Mouse (Mus musculus): Measurements from ENCODE around the gene Arvcf. TPM values are rescaled to one million over a fixed set of nuclear protein-coding genes. Genes with fewer than 3 reads are reported as not detected.

Arvcf gene
- polyA plus RNA-seq, 1 experiment from 2014 or later = 33.0 TPM

DNA sequence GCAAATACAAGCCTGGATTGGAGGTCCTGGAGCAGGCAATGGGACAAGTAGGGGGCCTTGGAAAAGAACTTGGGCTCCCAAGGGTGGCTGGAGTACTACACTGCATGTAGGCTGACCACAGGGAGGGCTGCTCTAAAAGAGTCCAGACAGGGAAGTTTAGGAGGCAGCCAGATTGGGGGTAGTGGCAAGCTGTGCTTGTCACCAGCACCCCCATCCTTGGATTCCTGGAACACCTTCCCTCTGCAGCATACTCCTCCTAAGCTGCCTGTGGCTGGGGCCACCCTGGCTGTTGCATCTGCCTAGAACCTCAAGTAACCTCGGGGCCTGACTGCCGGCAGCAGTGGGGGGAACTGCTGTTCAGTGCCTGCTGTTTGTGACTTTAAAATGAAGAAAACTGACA is 57.9 kb downstream of the Arvcf start:
- WGBS = 70% methylated on average over 2 of the region's 2 CpGs
- peaks cover 74% of the 10 kb centered on the region for H3K36me3 ChIP-seq (ENCODE audit: control insufficient read depth, insufficient read depth, low read length)
- H3K27ac ChIP-seq (ENCODE audit: low read depth) = no peak overlapping the region
- DNase-seq (ENCODE audit: low spot score) = no peak
- no peaks in the 10 kb centered on the region for H3K27me3 ChIP-seq (replicated peaks; ENCODE audit: control insufficient read depth, insufficient read depth, low read length)
- no peak overlapping the region for H3K4me3 ChIP-seq (ENCODE audit: low read depth, low read length)
- H3K4me1 ChIP-seq (replicated peaks; ENCODE audit: control insufficient read depth, insufficient read depth, low read length) = peaks cover 2% of the 10 kb centered on the region
- no peak for ATAC-seq (replicated peaks; ENCODE audit: low FRiP score, low TSS enrichment, low read depth)
- no peaks in the 10 kb centered on the region for H3K9me3 ChIP-seq (ENCODE audit: control insufficient read depth, low read length)
- H3K4me2 ChIP-seq (ENCODE audit: low read length) = no peak overlapping the region
- H3K9ac ChIP-seq (ENCODE audit: low read length) = no peak overlapping the region

DNA sequence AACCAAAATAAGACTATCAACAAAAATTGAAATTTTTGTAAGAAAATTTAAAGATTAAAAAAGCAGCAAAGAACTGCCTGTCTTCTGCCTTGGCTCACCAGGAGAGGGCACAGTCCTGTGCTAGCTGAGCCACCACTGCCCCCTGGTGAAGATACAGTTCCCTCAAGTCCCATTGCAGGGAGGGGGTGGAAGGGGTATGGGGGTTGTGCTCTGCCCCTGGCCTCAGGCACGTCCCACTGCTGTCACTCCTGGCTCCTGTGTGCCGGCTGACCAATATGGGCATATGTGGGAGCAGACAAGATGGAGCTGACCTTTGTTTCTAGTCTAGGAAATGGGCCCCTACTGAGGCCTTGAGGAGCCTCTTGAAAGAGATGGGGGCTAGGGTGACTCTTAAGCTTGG is 58.3 kb downstream of the Arvcf start:
- no peak overlapping the region for H3K4me3 ChIP-seq (ENCODE audit: low read depth, low read length)
- DNase-seq (ENCODE audit: low spot score) (no peak), ATAC-seq (replicated peaks; ENCODE audit: low FRiP score, low TSS enrichment, low read depth) (peak; percentile 57)
- H3K9ac ChIP-seq (ENCODE audit: low read length) = no peak overlapping the region
- no peaks in the 10 kb centered on the region for H3K27me3 ChIP-seq (replicated peaks; ENCODE audit: control insufficient read depth, insufficient read depth, low read length)
- H3K9me3 ChIP-seq (ENCODE audit: control insufficient read depth, low read length) = no peaks in the 10 kb centered on the region
- peaks cover 75% of the 10 kb centered on the region for H3K36me3 ChIP-seq (ENCODE audit: control insufficient read depth, insufficient read depth, low read length)
- WGBS = 20% methylated on average over 2 of the region's 2 CpGs
- no peaks in the 10 kb centered on the region for H3K4me1 ChIP-seq (replicated peaks; ENCODE audit: control insufficient read depth, insufficient read depth, low read length)
- no peak overlapping the region for H3K4me2 ChIP-seq (ENCODE audit: low read length)
- no peak overlapping the region for H3K27ac ChIP-seq (ENCODE audit: low read depth)

DNA sequence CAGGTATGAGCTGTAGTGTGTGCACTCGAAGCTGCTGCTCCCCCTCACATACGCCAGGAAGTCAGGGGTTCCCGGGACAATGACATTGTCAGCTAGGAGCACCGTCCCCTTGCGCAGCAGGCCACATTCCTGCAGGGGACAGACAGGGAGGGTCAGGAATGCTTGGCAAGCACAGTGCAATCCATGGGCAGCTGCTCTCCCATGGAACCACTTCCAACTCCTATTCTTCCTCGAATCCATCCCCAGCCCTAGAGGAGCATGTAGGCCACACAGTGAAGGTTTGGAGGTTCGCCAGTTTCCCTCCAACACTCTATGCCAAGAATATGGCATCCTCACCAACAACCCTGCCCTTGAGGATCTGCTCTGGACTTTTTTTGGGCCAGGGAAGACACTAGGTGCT is 59.9 kb downstream of the Arvcf start:
- DNase-seq (ENCODE audit: low spot score) (no peak), ATAC-seq (replicated peaks; ENCODE audit: low FRiP score, low TSS enrichment, low read depth) (no peak)
- H3K27me3 ChIP-seq (replicated peaks; ENCODE audit: control insufficient read depth, insufficient read depth, low read length) = no peaks in the 10 kb centered on the region
- H3K9me3 ChIP-seq (ENCODE audit: control insufficient read depth, low read length) = no peaks in the 10 kb centered on the region
- H3K4me2 ChIP-seq (ENCODE audit: low read length) = no peak overlapping the region
- no peak overlapping the region for H3K4me3 ChIP-seq (ENCODE audit: low read depth, low read length)
- 75% methylated on average over 7 of the region's 7 CpGs for WGBS
- no peak overlapping the region for H3K9ac ChIP-seq (ENCODE audit: low read length)
- no peak overlapping the region for H3K27ac ChIP-seq (ENCODE audit: low read depth)
- H3K36me3 ChIP-seq (ENCODE audit: control insufficient read depth, insufficient read depth, low read length) = peaks cover 69% of the 10 kb centered on the region
- H3K4me1 ChIP-seq (replicated peaks; ENCODE audit: control insufficient read depth, insufficient read depth, low read length) = no peaks in the 10 kb centered on the region

DNA sequence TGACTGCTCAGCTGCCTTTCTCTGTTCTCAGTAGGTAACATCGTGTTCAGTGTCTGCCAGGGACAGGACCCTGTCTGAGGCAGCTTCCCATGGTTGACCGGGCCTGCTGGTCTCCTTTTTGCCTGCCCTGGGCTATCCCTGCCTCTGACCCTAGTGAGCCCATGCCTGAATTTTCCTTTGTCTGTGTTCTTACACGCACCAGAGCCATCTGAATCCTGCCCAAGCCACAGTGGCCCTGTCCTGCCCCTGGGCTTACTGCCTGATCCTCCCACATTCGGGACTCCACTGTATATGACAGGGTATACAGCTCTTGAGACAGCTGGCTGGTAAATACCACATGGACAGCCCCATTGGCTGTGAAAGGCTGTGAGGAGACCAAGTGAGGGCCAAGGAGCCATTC is 61.8 kb downstream of the Arvcf start:
- ATAC-seq (replicated peaks; ENCODE audit: low FRiP score, low TSS enrichment, low read depth) = no peak

DNA sequence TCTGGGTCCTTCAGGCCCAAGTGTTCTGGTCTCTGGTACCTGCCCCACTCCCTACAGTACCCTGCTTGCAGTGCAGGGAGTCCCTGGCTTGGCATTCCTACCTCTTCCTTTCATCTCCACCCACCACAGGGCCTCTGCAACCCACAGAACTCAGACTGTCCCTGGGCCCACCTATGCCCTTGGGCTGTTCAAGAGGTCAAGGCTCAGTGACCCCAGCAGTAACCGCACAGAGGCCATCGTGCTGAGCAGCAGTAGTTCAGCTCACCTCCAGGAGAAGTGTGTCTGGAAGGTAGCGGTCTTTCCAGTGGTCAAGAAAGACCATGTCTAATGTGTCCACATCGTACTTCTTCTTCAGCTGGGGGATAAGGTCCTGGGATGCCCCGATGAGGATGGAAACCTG is 62.4 kb downstream of the Arvcf start:
- WGBS = 87% methylated on average over 5 of the region's 5 CpGs
- peaks cover 55% of the 10 kb centered on the region for H3K36me3 ChIP-seq (ENCODE audit: control insufficient read depth, insufficient read depth, low read length)

More for the DNA sequence above, 61.8 kb downstream of the Arvcf start:
- 70% methylated on average over 4 of the region's 4 CpGs for WGBS
- H3K27ac ChIP-seq (ENCODE audit: low read depth) = no peak overlapping the region
- no peaks in the 10 kb centered on the region for H3K27me3 ChIP-seq (replicated peaks; ENCODE audit: control insufficient read depth, insufficient read depth, low read length)
- DNase-seq (ENCODE audit: low spot score) = no peak
- H3K36me3 ChIP-seq (ENCODE audit: control insufficient read depth, insufficient read depth, low read length) = peaks cover 55% of the 10 kb centered on the region
- no peak overlapping the region for H3K4me3 ChIP-seq (ENCODE audit: low read depth, low read length)
- H3K9me3 ChIP-seq (ENCODE audit: control insufficient read depth, low read length) = no peaks in the 10 kb centered on the region
- no peaks in the 10 kb centered on the region for H3K4me1 ChIP-seq (replicated peaks; ENCODE audit: control insufficient read depth, insufficient read depth, low read length)
- no peak overlapping the region for H3K9ac ChIP-seq (ENCODE audit: low read length)
- no peak overlapping the region for H3K4me2 ChIP-seq (ENCODE audit: low read length)

DNA sequence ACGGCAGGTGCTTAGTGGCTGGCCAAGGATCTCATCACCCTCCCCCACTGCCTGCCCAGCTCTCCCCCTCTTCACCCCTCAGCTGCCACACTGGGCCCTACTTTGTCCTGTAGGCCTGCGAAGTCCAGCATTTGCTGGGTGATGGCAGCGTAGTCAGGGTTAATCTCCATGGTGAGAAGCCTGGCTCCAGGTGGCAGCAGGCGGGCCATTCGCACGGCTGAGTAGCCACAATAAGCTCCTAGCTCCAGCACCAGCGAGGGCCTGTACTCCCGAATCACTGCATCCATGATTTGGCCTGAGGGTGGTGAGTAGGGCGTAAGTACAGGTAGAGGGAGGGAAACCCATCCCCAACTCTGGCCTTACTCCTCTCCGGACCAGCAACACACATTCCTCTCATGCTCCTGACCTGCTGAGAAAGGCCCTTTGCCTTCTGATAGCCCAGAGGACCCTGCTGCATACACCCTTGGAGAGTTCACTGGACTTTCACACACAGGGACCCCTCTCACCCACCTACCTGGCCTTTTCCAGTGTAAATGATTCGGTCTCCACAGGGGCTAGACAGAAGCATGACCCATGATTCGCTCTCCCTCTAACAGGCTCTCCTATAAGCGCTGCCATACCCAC is 63.2 kb downstream of the Arvcf start:
- peaks cover 3% of the 10 kb centered on the region for H3K4me1 ChIP-seq (replicated peaks; ENCODE audit: control insufficient read depth, insufficient read depth, low read length)
- no peak overlapping the region for H3K9ac ChIP-seq (ENCODE audit: low read length)
- H3K36me3 ChIP-seq (ENCODE audit: control insufficient read depth, insufficient read depth, low read length) = peaks cover 58% of the 10 kb centered on the region
- no peaks in the 10 kb centered on the region for H3K9me3 ChIP-seq (ENCODE audit: control insufficient read depth, low read length)
- no peak overlapping the region for H3K4me2 ChIP-seq (ENCODE audit: low read length)
- 88% methylated on average over 13 of the region's 13 CpGs for WGBS
- no peak overlapping the region for H3K4me3 ChIP-seq (ENCODE audit: low read depth, low read length)
- ATAC-seq (replicated peaks; ENCODE audit: low FRiP score, low TSS enrichment, low read depth) (no peak), DNase-seq (ENCODE audit: low spot score) (no peak)
- H3K27me3 ChIP-seq (replicated peaks; ENCODE audit: control insufficient read depth, insufficient read depth, low read length) = no peaks in the 10 kb centered on the region
- H3K27ac ChIP-seq (ENCODE audit: low read depth) = no peak overlapping the region

More for the DNA sequence above, 62.4 kb downstream of the Arvcf start:
- no peaks in the 10 kb centered on the region for H3K27me3 ChIP-seq (replicated peaks; ENCODE audit: control insufficient read depth, insufficient read depth, low read length)
- no peak overlapping the region for H3K9ac ChIP-seq (ENCODE audit: low read length)
- H3K9me3 ChIP-seq (ENCODE audit: control insufficient read depth, low read length) = no peaks in the 10 kb centered on the region
- DNase-seq (ENCODE audit: low spot score) (no peak), ATAC-seq (replicated peaks; ENCODE audit: low FRiP score, low TSS enrichment, low read depth) (no peak)
- no peak overlapping the region for H3K4me3 ChIP-seq (ENCODE audit: low read depth, low read length)
- H3K4me2 ChIP-seq (ENCODE audit: low read length) = no peak overlapping the region
- no peak overlapping the region for H3K27ac ChIP-seq (ENCODE audit: low read depth)
- H3K4me1 ChIP-seq (replicated peaks; ENCODE audit: control insufficient read depth, insufficient read depth, low read length) = no peaks in the 10 kb centered on the region

DNA sequence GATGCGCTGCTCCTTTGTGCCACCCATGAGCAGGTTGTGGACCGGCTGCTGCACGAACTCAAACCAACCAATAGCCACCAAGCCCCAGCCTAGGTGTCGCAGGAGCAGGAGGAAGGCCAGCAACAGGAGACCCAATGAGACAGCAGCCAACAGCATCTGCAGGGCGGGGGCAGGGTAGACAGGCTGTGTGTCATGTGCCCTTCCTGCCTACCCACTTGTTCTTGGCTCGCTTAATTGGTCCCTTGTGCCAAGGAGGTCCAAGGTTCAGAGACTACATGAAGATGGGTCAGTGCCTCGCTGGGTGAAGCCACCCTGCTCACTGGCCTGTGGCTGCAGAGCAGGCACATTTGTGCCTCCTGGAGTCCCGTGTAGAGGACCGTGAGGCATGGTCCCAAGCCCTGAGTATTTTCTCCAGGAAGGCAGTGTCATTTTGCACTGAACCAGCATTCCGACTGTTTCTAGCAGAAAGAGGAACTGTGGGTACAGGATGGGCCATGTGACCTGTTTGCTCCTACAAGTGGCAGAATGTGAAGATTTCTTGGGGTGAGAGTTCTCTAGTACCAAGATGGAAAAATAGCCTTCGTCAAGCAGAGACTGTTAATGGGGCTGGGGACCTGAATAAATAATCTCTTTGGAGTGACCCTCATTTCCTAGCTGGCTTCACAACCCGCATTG is 64.0 kb downstream of the Arvcf start:
- 83% methylated on average over 12 of the region's 12 CpGs for WGBS
- ATAC-seq (replicated peaks; ENCODE audit: low FRiP score, low TSS enrichment, low read depth) (no peak), DNase-seq (ENCODE audit: low spot score) (no peak)
- Histone ChIP-seq H3K9ac (ENCODE audit: low read length) (no peak overlapping the region), H3K4me2 (ENCODE audit: low read length) (no peak overlapping the region), H3K4me1 (replicated peaks; ENCODE audit: control insufficient read depth, insufficient read depth, low read length) (peaks cover 11% of the 10 kb centered on the region), H3K27me3 (replicated peaks; ENCODE audit: control insufficient read depth, insufficient read depth, low read length) (no peaks in the 10 kb centered on the region), H3K4me3 (ENCODE audit: low read depth, low read length) (no peak overlapping the region), H3K27ac (ENCODE audit: low read depth) (no peak overlapping the region), H3K36me3 (ENCODE audit: control insufficient read depth, insufficient read depth, low read length) (peaks cover 52% of the 10 kb centered on the region), H3K9me3 (ENCODE audit: control insufficient read depth, low read length) (no peaks in the 10 kb centered on the region)

DNA sequence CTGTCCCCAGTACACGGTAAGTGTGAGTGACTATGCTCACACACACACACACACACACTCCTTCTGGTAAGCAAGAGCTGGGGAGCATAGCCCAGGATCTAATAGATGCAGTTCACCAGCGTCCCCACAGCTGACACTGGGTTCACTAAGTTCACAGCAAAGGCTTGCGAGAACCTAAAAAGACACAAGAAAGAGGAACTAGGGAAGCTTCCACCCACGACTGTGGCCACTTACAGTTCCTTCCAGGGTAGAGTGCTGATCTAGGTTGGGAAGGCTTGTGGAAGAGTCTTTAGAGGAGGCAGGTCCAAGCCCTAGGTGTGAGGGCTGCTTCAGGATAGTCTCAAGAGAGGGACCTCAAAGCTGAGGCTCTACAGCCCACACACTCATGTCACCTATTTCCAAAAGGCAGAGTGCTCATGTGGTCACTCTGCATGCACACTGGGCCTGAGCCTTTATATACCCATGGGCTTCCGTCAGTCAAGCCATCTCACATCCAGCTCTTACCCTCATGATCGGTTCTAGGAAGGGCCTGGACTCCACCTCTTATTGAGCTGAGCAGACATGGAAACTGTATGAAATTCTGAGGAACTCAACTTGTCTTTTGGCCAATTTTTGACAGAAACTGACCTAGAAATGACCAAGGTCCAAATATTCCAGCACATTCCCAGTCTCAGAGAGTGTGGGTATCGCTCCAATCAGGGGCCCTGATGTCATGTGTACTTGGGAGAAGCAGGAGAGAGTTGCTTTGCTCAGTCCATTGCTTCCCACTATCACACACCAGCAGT is 65.2 kb downstream of the Arvcf start:
- Histone ChIP-seq H3K27ac (ENCODE audit: low read depth) (no peak overlapping the region), H3K9ac (ENCODE audit: low read length) (no peak overlapping the region), H3K9me3 (ENCODE audit: control insufficient read depth, low read length) (no peaks in the 10 kb centered on the region), H3K4me3 (ENCODE audit: low read depth, low read length) (no peak overlapping the region), H3K4me2 (ENCODE audit: low read length) (no peak overlapping the region), H3K36me3 (ENCODE audit: control insufficient read depth, insufficient read depth, low read length) (peaks cover 43% of the 10 kb centered on the region), H3K27me3 (replicated peaks; ENCODE audit: control insufficient read depth, insufficient read depth, low read length) (no peaks in the 10 kb centered on the region), H3K4me1 (replicated peaks; ENCODE audit: control insufficient read depth, insufficient read depth, low read length) (peaks cover 11% of the 10 kb centered on the region)
- ATAC-seq (replicated peaks; ENCODE audit: low FRiP score, low TSS enrichment, low read depth) = no peak
- no peak for DNase-seq (ENCODE audit: low spot score)
- WGBS = 85% methylated on average over 7 of the region's 7 CpGs

All from intestine, embryonic 14.5 days (tissue).